Mouse (Mus musculus) forebrain, embryonic 15.5 days (tissue): ENCODE data around the gene Pcnx2. TPM values are rescaled to one million over a fixed set of nuclear protein-coding genes. Genes with fewer than 3 reads are reported as not detected.

ENCODE experiments used
- ATAC-seq: fragments of 200-750 bp; cut with Nextera tagmentation; replicated peaks from 2 replicates; pipeline ENCODE4 v1.8.0; 2017; ENCODE audit warnings: mild to moderate bottlenecking, moderate TSS enrichment, moderate library complexity
- H3K27ac ChIP-seq: fragments of 300-500 bp; sonication (generic); replicated peaks from 2 replicates; pipeline ENCODE4 v1.5.1; 2015; ENCODE audit warnings: mild to moderate bottlenecking, inconsistent platforms
- H3K27me3 ChIP-seq: fragments of 300-500 bp; sonication (generic); 2 replicates; pipeline ENCODE4 v1.6.1; 2015; ENCODE audit warnings: inconsistent platforms
- H3K36me3 ChIP-seq: fragments of 300-500 bp; sonication (generic); 2 replicates; pipeline ENCODE4 v1.6.1; 2015; ENCODE audit warnings: mild to moderate bottlenecking, inconsistent platforms
- H3K4me1 ChIP-seq: fragments of 300-500 bp; sonication (generic); 2 replicates; pipeline ENCODE4 v1.6.1; 2015; ENCODE audit warnings: inconsistent platforms
- H3K4me2 ChIP-seq: fragments of 300-500 bp; sonication (generic); replicated peaks from 2 replicates; pipeline ENCODE4 v1.6.1; 2015; ENCODE audit warnings: mild to moderate bottlenecking, inconsistent platforms
- H3K4me3 ChIP-seq: fragments of 300-500 bp; sonication (generic); 2 replicates; pipeline ENCODE4 v1.5.1; 2015; ENCODE audit warnings: mild to moderate bottlenecking, inconsistent platforms
- H3K9ac ChIP-seq: fragments of 300-500 bp; sonication (generic); replicated peaks from 2 replicates; pipeline ENCODE4 v1.6.1; 2015; ENCODE audit warnings: mild to moderate bottlenecking, inconsistent platforms
- H3K9me3 ChIP-seq: fragments of 300-500 bp; sonication (generic); 2 replicates; pipeline ENCODE4 v1.6.1; 2016; ENCODE audit warnings: inconsistent platforms
- WGBS: fragments of 180-500 bp; shearing (Covaris S2); methylation state at CpG from one replicate; pipeline ENCODE4 v1.1.7; 2015; ENCODE audit warnings: mixed read lengths; 5-methylcytosine and 5-hydroxymethylcytosine counted together
- polyA plus RNA-seq: library from polyadenylated mRNA; unstranded; fragments of >200 nt; fragmentation: Nextera tagmentation; extraction: Ambion mirVana; gene quantifications from 2 replicates; pipeline ENCODE4 v1.2.1, GENCODE M21; 2015

Pcnx2 gene
- polyA plus RNA-seq, 1 experiment from 2014 or later: 3.8 TPM

DNA sequence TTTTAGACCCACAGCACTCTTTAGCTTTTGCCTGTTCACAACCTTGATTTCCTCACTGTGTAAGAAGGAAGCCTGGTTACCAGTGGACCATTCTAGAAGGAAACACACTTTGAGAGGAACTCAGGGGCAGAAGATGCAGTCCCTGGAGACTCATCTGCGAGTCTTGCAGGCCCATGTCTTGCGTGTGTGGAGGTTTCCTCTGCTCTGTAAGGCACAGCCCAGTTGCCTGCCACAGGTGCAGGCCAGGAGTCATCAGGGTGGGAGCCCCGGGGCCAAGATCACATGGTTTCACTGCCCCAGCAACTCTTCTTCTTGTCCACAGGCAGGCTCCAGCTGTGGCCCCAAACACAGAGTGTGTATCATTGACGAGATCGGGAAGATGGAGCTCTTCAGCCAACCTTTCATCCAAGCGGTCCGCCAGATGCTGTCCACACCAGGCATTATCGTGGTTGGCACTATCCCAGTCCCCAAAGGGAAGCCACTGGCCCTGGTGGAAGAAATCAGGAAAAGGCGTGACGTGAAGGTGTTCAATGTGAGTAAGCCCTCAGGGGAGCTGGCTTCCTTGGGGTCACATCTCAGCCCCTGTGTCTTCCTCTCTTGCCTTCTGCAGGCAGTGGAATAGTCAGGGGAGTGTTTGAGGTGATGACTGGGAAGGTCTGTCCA is 153.1 kb downstream of the Pcnx2 start:
- H3K9ac ChIP-seq: no peak overlapping the region
- H3K27me3 ChIP-seq: no peaks in the 10 kb centered on the region
- no peaks in the 10 kb centered on the region for H3K36me3 ChIP-seq
- no peak for ATAC-seq
- H3K4me3 ChIP-seq: no peak overlapping the region
- H3K27ac ChIP-seq: no peak overlapping the region
- H3K9me3 ChIP-seq: no peaks in the 10 kb centered on the region
- no peak overlapping the region for H3K4me2 ChIP-seq
- WGBS: 85% methylated on average over 10 of the region's 10 CpGs
- H3K4me1 ChIP-seq: no peaks in the 10 kb centered on the region

DNA sequence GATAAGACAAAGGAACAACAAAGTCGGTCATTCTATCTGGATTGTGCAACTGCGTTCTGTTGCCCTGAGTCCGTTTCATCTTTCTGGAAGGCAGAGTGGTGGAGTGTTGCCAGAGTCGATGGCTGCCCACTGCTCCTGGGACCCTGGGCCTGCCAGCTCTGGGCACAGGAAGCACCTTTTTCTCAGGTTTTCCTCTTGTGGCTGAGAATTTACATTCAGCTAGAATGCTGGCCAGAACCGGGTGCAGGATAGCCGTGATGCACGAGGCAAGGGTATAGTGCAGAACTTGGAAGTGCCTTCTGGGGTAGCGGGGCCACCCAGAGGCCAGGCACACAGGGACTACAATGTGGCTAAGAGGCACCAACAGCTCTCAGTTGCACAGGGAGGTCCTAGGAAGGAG is 155.7 kb downstream of the Pcnx2 start:
- Histone ChIP-seq H3K4me2 (no peak overlapping the region), H3K4me1 (peaks cover 7% of the 10 kb centered on the region), H3K9ac (no peak overlapping the region), H3K27me3 (no peaks in the 10 kb centered on the region), H3K36me3 (no peaks in the 10 kb centered on the region), H3K27ac (no peak overlapping the region), H3K4me3 (no peak overlapping the region), H3K9me3 (no peaks in the 10 kb centered on the region)
- 78% methylated on average over 8 of the region's 8 CpGs for WGBS
- no peak for ATAC-seq

DNA sequence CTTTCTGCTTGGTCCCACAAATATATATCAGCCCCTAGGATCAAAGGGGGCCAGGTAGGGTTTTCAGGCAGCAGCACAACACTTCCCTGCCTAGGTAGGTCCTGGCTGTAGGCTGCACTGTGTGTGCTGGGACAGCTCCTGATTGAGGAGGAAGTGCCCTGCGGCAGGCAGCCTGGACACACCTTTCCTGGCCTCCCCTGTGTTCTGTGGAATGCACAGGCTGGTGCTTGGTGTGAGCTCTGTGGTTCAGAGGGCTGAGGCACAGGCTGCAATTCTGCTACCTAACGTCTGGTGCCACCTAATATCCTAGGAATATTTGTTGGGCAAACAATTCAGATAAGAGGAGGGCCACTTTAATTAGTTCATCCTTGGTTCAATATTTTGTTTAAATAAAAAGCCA is 156.3 kb downstream of the Pcnx2 start:
- Histone ChIP-seq H3K4me2 (no peak overlapping the region), H3K27me3 (no peaks in the 10 kb centered on the region), H3K4me1 (peaks cover 7% of the 10 kb centered on the region), H3K4me3 (no peak overlapping the region), H3K9ac (no peak overlapping the region), H3K36me3 (no peaks in the 10 kb centered on the region), H3K27ac (no peak overlapping the region), H3K9me3 (no peaks in the 10 kb centered on the region)
- no peak for ATAC-seq
- WGBS: 79% methylated on average over 2 of the region's 2 CpGs

DNA sequence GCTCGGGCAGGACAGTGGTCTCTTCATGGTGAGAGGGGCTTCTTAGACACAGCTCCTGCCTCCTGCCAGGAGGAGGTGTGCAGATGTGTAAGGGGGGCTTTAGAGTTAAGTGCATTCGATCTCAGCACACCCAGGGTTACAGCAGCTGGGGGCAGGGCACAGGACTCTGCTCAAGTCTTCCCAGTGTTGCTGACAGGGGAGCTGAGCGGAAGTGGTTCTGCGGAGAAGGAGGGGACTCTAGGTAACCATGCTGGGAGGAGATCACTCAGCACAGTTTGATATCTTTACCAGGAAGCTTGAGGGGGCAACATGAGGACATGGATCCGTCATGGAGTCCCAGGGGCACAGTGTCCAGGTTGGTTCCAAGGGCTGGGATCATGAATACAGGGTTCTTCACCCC is 156.7 kb downstream of the Pcnx2 start:
- 78% methylated on average over 5 of the region's 5 CpGs for WGBS
- H3K4me1 ChIP-seq: peaks cover 7% of the 10 kb centered on the region

DNA sequence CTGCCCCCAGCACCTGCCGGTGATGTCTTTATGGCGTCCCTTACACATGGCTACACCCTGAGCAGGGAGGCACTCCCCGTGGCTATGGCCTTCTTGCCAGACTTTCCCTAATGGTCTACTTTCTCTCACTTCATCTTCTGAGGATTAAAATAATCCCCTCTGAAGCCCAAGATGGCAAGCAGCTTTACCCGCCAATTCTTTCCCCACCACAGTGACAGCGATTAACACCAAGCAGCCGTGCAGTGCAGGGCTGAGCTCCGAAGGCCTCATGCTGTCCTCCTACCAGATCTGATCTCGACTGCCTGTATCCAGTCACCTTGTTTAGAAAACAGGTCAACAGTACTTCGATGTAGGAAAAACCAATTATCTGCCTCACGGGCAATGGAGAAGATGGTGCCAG is 157.5 kb downstream of the Pcnx2 start:
- peaks cover 7% of the 10 kb centered on the region for H3K4me1 ChIP-seq
- 63% methylated on average over 10 of the region's 10 CpGs for WGBS
- no peaks in the 10 kb centered on the region for H3K9me3 ChIP-seq
- no peak overlapping the region for H3K4me2 ChIP-seq
- no peaks in the 10 kb centered on the region for H3K36me3 ChIP-seq
- H3K27me3 ChIP-seq: no peaks in the 10 kb centered on the region
- H3K4me3 ChIP-seq: no peak overlapping the region
- ATAC-seq: no peak
- no peak overlapping the region for H3K9ac ChIP-seq
- H3K27ac ChIP-seq: no peak overlapping the region

More for the DNA sequence above, 156.7 kb downstream of the Pcnx2 start:
- no peak overlapping the region for H3K27ac ChIP-seq
- no peaks in the 10 kb centered on the region for H3K9me3 ChIP-seq
- H3K4me2 ChIP-seq: no peak overlapping the region
- H3K36me3 ChIP-seq: no peaks in the 10 kb centered on the region
- no peaks in the 10 kb centered on the region for H3K27me3 ChIP-seq
- no peak overlapping the region for H3K4me3 ChIP-seq
- no peak for ATAC-seq
- H3K9ac ChIP-seq: no peak overlapping the region

DNA sequence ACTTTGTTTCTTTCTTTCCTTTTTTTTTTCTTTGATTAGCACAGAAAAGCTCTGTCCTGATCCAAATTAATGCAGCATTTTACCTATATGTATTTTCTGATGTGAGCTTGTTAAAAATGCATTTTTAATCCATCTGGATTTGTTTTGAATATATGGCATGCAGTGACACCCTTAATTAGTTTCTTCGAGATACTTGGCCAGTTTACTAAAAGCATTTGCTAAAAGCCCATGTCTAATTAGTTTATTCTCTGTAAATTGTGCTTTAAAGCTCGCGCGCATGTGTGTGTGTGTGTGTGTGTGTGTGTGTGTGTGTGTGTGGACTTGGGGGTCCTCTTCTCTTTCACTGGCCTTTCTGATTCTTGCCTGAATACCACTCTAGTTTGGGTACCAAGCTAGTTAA is 159.2 kb downstream of the Pcnx2 start:
- H3K4me3 ChIP-seq: no peak overlapping the region
- H3K9ac ChIP-seq: no peak overlapping the region
- H3K9me3 ChIP-seq: no peaks in the 10 kb centered on the region
- no peak for ATAC-seq
- H3K36me3 ChIP-seq: no peaks in the 10 kb centered on the region
- H3K27ac ChIP-seq: peak overlapping the region; percentile 62
- peaks cover 11% of the 10 kb centered on the region for H3K4me1 ChIP-seq
- WGBS: 44% methylated on average over 4 of the region's 4 CpGs
- no peaks in the 10 kb centered on the region for H3K27me3 ChIP-seq
- no peak overlapping the region for H3K4me2 ChIP-seq

DNA sequence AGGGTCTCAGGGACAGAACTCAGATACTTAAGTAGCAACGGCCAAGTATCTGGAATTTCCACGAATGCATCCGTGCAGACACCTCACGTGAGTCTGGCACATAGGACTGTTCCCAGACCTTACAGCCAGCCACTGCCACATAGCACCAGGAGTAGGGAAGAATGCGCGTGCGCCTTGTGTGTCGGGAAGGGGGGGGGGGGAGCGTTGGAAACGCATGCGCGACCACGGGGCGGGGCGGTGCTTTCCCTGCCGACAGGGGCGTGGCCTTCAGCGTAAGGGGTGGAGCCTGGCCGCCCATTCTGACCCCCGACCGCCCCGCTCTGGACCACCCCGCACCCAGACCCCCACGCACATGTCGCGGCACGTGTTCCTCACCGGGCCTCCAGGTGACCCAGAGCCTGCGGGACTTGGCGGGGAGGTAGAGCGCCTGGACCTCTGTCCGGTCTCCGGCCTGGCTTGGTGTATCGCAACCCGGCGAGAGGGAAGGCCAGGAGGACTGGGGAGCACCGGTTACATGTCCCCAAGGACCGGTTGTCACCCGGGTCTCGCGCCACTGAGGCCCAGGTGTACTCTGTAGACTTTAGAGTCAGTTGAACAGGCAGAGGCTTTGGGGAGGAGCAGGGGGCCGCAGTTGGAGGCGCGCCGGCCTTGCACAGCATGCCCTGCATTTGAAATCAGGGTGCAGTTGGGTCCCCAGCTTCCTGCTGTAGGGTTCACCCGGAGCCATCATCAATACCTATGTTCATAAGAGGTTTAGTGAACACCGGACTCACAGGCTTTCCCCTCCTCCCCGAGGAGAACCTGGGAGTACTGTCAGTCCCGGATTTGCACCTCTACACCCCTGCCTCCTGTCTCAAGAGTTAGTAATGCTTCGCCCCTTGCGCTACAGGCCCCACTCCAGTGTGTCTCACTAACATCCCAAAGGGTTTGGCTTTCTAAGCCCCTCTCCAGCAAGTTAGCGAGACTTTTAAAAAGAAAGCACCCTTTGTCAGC is 163.9 kb downstream of the Pcnx2 start:
- H3K9ac ChIP-seq: peak overlapping the region; percentile 73
- H3K4me1 ChIP-seq: peaks cover 15% of the 10 kb centered on the region
- ATAC-seq: peak; percentile 94
- no peaks in the 10 kb centered on the region for H3K36me3 ChIP-seq
- no peaks in the 10 kb centered on the region for H3K27me3 ChIP-seq
- no peak overlapping the region for H3K27ac ChIP-seq
- no peaks in the 10 kb centered on the region for H3K9me3 ChIP-seq
- WGBS: 7% methylated on average over 52 of the region's 52 CpGs
- peak overlapping the region; percentile 70 for H3K4me3 ChIP-seq
- peak overlapping the region; percentile 62 for H3K4me2 ChIP-seq

DNA sequence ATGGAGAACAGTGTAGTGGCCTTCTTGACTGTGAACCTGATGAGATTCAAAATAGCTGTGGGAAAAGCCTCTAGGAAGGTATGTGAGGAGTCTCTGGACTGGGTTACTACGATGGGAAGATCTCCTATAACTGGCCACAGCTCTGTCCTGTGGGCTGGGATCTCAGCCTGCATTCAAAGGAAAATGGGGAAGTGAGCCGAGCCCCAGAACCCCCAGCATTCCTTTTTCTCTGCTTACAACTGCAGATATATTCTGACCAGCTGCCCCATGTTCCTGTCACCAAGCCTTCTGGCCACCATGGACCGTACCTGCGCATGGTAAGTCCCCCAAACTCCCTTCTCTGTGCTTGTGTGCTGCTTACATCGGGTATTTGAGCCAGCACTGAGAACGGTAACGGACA is 168.4 kb downstream of the Pcnx2 start, which contains the start of gene Ntpcr:
Gene Ntpcr (plus strand): TSS at position 218 of the 400 bp plus-strand sequence.
- Histone ChIP-seq H3K27ac (no peak within 1 kb of the TSS), H3K27me3 (no peaks in the 10 kb centered on the region), H3K9me3 (no peaks in the 10 kb centered on the region), H3K9ac (no peak within 1 kb of the TSS), H3K4me3 (no peak within 1 kb of the TSS), H3K4me2 (no peak within 1 kb of the TSS), H3K36me3 (no peaks in the 10 kb centered on the region), H3K4me1 (peaks cover 8% of the 10 kb centered on the region; the same call in 1 of the 2 replicates)
- WGBS: 86% methylated on average over 7 of the region's 7 CpGs
- ATAC-seq: no peak

DNA sequence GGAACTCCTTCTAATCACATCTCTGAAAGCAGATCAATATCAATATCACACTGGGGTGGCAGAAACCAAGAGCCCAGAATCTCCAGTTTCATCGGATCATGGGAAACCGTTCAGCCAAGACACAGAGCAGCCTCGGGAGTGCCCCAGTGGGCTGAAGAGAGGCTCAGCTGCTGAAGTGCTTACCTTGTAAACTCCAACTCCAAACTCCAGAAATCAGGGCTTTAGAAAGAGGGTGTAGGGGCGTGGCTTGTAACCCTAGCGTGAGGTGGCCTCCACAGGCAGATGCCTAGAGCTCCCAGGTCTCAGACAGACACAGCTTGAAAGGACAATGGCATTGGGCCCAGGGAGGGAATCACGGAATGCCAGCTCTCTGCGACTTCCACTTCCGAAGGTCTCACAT is 170.3 kb downstream of the Pcnx2 start:
- no peak overlapping the region for H3K27ac ChIP-seq
- H3K27me3 ChIP-seq: no peaks in the 10 kb centered on the region
- no peak for ATAC-seq
- no peaks in the 10 kb centered on the region for H3K36me3 ChIP-seq
- no peaks in the 10 kb centered on the region for H3K9me3 ChIP-seq
- H3K9ac ChIP-seq: no peak overlapping the region
- no peaks in the 10 kb centered on the region for H3K4me1 ChIP-seq
- H3K4me2 ChIP-seq: no peak overlapping the region
- 56% methylated on average over 8 of the region's 8 CpGs for WGBS
- H3K4me3 ChIP-seq: no peak overlapping the region

DNA sequence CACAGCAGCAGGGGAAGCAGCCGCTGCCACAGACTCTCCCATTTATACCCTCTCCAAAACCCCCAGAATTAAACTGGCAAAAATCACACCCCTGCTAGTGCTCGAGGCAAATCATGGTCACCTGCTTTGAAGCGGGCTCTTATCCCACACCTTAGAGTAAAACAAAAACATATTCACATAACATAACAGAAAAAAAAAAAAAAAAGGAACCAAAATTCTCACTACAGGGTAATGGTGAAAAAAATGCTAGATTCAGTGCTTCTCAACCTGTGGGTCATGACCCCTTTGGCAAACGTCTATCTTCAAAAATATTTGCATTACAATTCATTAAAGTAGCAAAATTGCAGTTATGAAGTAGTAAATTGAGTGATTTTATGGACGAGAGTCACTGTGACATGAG is 171.1 kb downstream of the Pcnx2 start:
- Histone ChIP-seq H3K4me2 (no peak overlapping the region), H3K27ac (no peak overlapping the region), H3K4me3 (no peak overlapping the region), H3K36me3 (no peaks in the 10 kb centered on the region), H3K4me1 (no peaks in the 10 kb centered on the region), H3K27me3 (no peaks in the 10 kb centered on the region), H3K9me3 (no peaks in the 10 kb centered on the region), H3K9ac (no peak overlapping the region)
- 89% methylated on average over 5 of the region's 5 CpGs for WGBS
- no peak for ATAC-seq

DNA sequence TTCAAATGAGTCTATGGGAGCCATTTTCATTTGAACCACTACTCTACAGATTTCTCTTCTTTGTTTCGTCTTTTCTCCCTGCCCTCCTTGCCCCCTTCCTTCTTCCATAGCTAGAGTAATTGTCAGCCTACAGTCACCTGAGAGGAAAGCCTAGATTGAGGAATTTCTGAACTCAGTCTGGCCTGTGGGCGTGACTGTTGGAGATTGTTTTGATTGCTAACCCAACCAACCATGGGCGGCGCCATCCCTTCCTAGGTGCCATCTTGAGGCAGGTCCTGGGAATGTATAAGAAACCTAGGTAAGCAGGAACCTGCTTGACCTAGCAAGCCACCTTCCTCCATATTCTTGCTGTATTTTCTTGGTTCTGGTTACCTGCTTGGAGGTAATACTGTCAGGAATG is 172.0 kb downstream of the Pcnx2 start:
- H3K4me2 ChIP-seq: no peak overlapping the region
- no peak overlapping the region for H3K27ac ChIP-seq
- H3K27me3 ChIP-seq: no peaks in the 10 kb centered on the region
- H3K4me3 ChIP-seq: no peak overlapping the region
- no peak for ATAC-seq
- H3K4me1 ChIP-seq: no peaks in the 10 kb centered on the region
- H3K36me3 ChIP-seq: no peaks in the 10 kb centered on the region
- WGBS: 93% methylated on average over 4 of the region's 4 CpGs
- H3K9ac ChIP-seq: no peak overlapping the region
- no peaks in the 10 kb centered on the region for H3K9me3 ChIP-seq

DNA sequence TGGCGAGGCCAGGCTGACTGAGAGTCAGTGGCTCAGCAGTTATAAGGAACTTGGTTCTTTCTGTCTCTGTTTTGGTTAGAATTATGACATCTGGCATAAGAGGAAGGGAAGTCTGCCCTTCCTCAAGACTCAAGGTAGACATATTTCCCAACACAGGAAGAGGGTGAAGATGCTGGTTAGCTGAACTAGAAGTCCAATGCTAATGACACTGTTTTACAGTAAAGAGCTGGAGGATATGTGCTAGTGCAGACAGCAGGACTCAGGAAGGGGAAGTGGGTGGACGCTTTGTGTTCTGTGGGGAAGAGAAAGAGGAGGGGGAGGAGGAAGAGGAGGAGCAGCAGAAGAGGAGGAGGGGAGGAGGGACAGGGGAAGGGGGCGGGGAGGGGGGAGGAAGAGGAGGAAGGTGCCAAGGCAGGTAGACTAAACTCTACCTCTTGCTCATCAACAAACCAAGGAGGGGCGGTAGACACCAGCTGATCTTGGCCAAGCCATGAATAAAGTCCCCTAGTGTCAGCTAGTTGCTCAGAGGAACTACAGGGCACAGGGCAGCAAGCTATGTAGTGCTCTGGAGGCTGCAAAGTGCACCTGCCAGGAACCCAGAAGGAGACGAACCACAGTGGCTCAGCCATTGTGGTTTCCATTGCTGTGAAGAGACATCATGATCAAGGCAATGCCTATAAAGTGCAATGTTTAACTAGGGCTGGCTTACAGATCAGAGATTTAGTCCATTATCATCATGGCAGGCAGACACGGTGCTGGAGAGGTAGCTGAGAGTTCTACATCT is 172.9 kb downstream of the Pcnx2 start:
- no peaks in the 10 kb centered on the region for H3K27me3 ChIP-seq
- H3K27ac ChIP-seq: no peak overlapping the region
- no peak overlapping the region for H3K4me3 ChIP-seq
- no peaks in the 10 kb centered on the region for H3K9me3 ChIP-seq
- no peaks in the 10 kb centered on the region for H3K4me1 ChIP-seq
- ATAC-seq: no peak
- WGBS: 76% methylated on average over 6 of the region's 6 CpGs
- no peak overlapping the region for H3K9ac ChIP-seq
- H3K4me2 ChIP-seq: no peak overlapping the region
- no peaks in the 10 kb centered on the region for H3K36me3 ChIP-seq
